Mouse (Mus musculus): ENCODE data around the gene Hoxa4. TPM values are rescaled to one million over a fixed set of nuclear protein-coding genes. Genes with fewer than 3 reads are reported as not detected.

The Hoxa4 gene
- polyA plus RNA-seq, 1 experiment: 0.44 TPM

- Histone ChIP-seq H3K36me3 (replicated peaks; ENCODE audit: low read length) (peaks cover 4% of the 10 kb centered on the region), H3K4me1 (peaks cover 40% of the 10 kb centered on the region), H3K27me3 (replicated peaks) (peaks cover 72% of the 10 kb centered on the region), H3K4me3 (replicated peaks) (no peak overlapping the region), H3K9me3 (peaks cover 24% of the 10 kb centered on the region)
- TF ChIP-seq FLI1 (IDR thresholded peaks at IDR 0.05; ENCODE audit: low read length) (no peak), GATA1 (IDR thresholded peaks at IDR 0.05; ENCODE audit: borderline replicate concordance, low read length) (no peak)
These were observed 28.1 kb downstream of the Hoxa4 start for GRCm38 (mm10) chr6:52163366-52164031.

- peaks cover 75% of the 10 kb centered on the region for H3K27me3 ChIP-seq (replicated peaks)
- no peak overlapping the region for H3K4me3 ChIP-seq (replicated peaks)
- H3K9me3 ChIP-seq: peaks cover 21% of the 10 kb centered on the region
- peaks cover 4% of the 10 kb centered on the region for H3K36me3 ChIP-seq (replicated peaks; ENCODE audit: low read length)
- H3K4me1 ChIP-seq: peaks cover 47% of the 10 kb centered on the region
- TF ChIP-seq FLI1 (IDR thresholded peaks at IDR 0.05; ENCODE audit: low read length): no peak
- no peak for TF ChIP-seq GATA1 (IDR thresholded peaks at IDR 0.05; ENCODE audit: borderline replicate concordance, low read length)
These were observed 28.8 kb downstream of the Hoxa4 start for GRCm38 (mm10) chr6:52162611-52163365.

- Histone ChIP-seq H3K4me1 (peaks cover 55% of the 10 kb centered on the region), H3K36me3 (replicated peaks; ENCODE audit: low read length) (peaks cover 4% of the 10 kb centered on the region), H3K4me3 (replicated peaks) (no peak overlapping the region), H3K9me3 (peaks cover 18% of the 10 kb centered on the region), H3K27me3 (replicated peaks) (peaks cover 76% of the 10 kb centered on the region)
- TF ChIP-seq FLI1 (IDR thresholded peaks at IDR 0.05; ENCODE audit: low read length) (no peak), GATA1 (IDR thresholded peaks at IDR 0.05; ENCODE audit: borderline replicate concordance, low read length) (no peak)
These were observed 29.5 kb downstream of the Hoxa4 start for GRCm38 (mm10) chr6:52162093-52162380.

- H3K9me3 ChIP-seq: peaks cover 18% of the 10 kb centered on the region
- peaks cover 76% of the 10 kb centered on the region for H3K27me3 ChIP-seq (replicated peaks)
- TF ChIP-seq FLI1 (IDR thresholded peaks at IDR 0.05; ENCODE audit: low read length): no peak
- no peak for TF ChIP-seq GATA1 (IDR thresholded peaks at IDR 0.05; ENCODE audit: borderline replicate concordance, low read length)
- H3K4me1 ChIP-seq: peaks cover 59% of the 10 kb centered on the region
- peaks cover 4% of the 10 kb centered on the region for H3K36me3 ChIP-seq (replicated peaks; ENCODE audit: low read length)
- no peak overlapping the region for H3K4me3 ChIP-seq (replicated peaks)
These were observed 30.0 kb downstream of the Hoxa4 start for GRCm38 (mm10) chr6:52161336-52162092.

- Histone ChIP-seq H3K4me3 (replicated peaks) (peak overlapping the region; percentile 83), H3K27me3 (replicated peaks) (peaks cover 77% of the 10 kb centered on the region), H3K4me1 (peaks cover 59% of the 10 kb centered on the region), H3K9me3 (peaks cover 14% of the 10 kb centered on the region), H3K36me3 (replicated peaks; ENCODE audit: low read length) (peaks cover 4% of the 10 kb centered on the region)
- TF ChIP-seq FLI1 (IDR thresholded peaks at IDR 0.05; ENCODE audit: low read length) (no peak), GATA1 (IDR thresholded peaks at IDR 0.05; ENCODE audit: borderline replicate concordance, low read length) (no peak)
These were observed 30.8 kb downstream of the Hoxa4 start for GRCm38 (mm10) chr6:52160511-52161335.

GRCm38 (mm10) chr6:52159979-52160378 lies 31.6 kb downstream of the Hoxa4 start:
- peaks cover 76% of the 10 kb centered on the region for H3K27me3 ChIP-seq (replicated peaks)
- H3K9me3 ChIP-seq: peaks cover 12% of the 10 kb centered on the region; the same call in 1 of the 2 replicates
- peaks cover 4% of the 10 kb centered on the region for H3K36me3 ChIP-seq (replicated peaks; ENCODE audit: low read length)
- H3K4me1 ChIP-seq: peaks cover 58% of the 10 kb centered on the region
- H3K4me3 ChIP-seq (replicated peaks): peak overlapping the region; percentile 83
- TF ChIP-seq GATA1 (IDR thresholded peaks at IDR 0.05; ENCODE audit: borderline replicate concordance, low read length): no peak
- no peak for TF ChIP-seq FLI1 (IDR thresholded peaks at IDR 0.05; ENCODE audit: low read length)

GRCm38 (mm10) chr6:52159164-52159761 lies 32.3 kb downstream of the Hoxa4 start:
- peaks cover 54% of the 10 kb centered on the region for H3K4me1 ChIP-seq
- H3K36me3 ChIP-seq (replicated peaks; ENCODE audit: low read length): peaks cover 4% of the 10 kb centered on the region
- peaks cover 10% of the 10 kb centered on the region; the same call in 1 of the 2 replicates for H3K9me3 ChIP-seq
- TF ChIP-seq GATA1 (IDR thresholded peaks at IDR 0.05; ENCODE audit: borderline replicate concordance, low read length) (no peak), FLI1 (IDR thresholded peaks at IDR 0.05; ENCODE audit: low read length) (no peak)
- peak overlapping the region; percentile 93 for H3K4me3 ChIP-seq (replicated peaks)
- H3K27me3 ChIP-seq (replicated peaks): peaks cover 76% of the 10 kb centered on the region

GRCm38 (mm10) chr6:52158276-52159051 lies 33.1 kb downstream of the Hoxa4 start, which contains the start of gene Hoxa1:
TSS of gene Hoxa1 (minus strand) at chr6:52158317.
- Histone ChIP-seq H3K27me3 (replicated peaks) (peaks cover 75% of the 10 kb centered on the region), H3K9me3 (peaks cover 2% of the 10 kb centered on the region; the same call in 1 of the 2 replicates), H3K36me3 (replicated peaks; ENCODE audit: low read length) (peaks cover under 1% of the 10 kb centered on the region), H3K4me3 (replicated peaks) (peak within 1 kb of the TSS; percentile 93), H3K4me1 (peaks cover 50% of the 10 kb centered on the region)
- TF ChIP-seq FLI1 (IDR thresholded peaks at IDR 0.05; ENCODE audit: low read length) (no peak), GATA1 (IDR thresholded peaks at IDR 0.05; ENCODE audit: borderline replicate concordance, low read length) (no peak)
